Mouse (Mus musculus): ENCODE results near the gene Timm17b. TPM values are rescaled to one million over a fixed set of nuclear protein-coding genes. Genes with fewer than 3 reads are reported as not detected.

Timm17b gene
- 159 and 172 TPM in 2 replicates for polyA plus RNA-seq (2014; fragmentation: Nextera tagmentation; extraction: Ambion mirVana)

DNA sequence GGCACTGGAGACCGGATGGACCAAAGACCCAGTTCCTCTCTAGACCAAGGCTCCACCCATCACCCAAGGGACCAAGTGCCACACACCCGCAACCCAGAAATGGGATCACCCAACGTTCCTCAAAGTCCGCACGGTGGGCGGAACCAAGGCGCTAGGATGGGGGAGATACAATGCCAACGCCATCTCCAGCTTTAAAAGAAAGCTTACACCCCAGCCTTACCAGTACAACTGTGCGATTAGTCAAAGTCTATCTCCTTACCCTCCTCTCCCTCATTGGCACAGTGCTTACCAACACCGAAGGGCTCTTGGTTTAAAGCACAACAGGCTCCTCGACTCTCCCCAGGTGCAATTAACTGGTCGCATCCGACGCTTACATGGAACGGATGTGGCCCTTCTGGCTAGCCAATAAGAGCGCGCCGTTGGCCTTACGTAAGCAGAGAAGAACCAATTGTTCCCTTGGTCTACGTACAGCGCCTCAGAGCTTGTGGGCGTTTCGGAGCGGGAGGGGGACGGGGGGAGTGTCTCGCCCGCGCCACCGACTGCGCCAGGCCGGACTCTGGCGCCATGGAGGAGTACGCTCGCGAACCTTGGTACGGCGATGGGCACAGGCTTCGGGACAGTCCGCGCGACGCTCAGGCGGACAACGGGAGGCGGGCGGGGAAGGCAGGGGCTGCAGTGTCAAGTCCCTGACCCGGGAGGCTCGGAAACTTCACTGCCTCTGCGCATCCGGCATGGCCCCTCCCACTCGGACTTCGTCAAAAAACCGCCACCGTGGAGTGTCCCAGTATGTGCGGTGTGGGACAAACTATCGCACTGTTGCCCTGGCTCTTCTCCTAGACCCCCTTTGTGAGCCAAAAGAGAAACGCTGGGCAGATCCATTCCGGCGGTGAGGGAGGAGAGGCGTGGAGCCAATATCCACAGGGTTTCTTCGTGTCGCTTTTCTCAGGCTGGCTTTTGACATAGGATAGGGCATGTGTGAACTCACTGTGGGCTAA, at the start of gene Timm17b, which contains the start of gene Pqbp1:
Gene Timm17b, plus strand, starts transcription at position 478 of the 995 bp plus-strand sequence.
Gene Pqbp1, minus strand, starts transcription at position 390 of the 995 bp plus-strand sequence.
- H3K27ac ChIP-seq (ENCODE audit: low read length) = peak within 1 kb of the TSS; percentile 71; the same call in 1 of the 2 replicates
- H3K9ac ChIP-seq (replicated peaks; ENCODE audit: low read depth, low read length) = peak within 1 kb of the TSS; percentile 53
- 13% methylated on average over 62 of the region's 62 CpGs for WGBS
- H3K4me2 ChIP-seq (replicated peaks; ENCODE audit: low read depth, low read length) = peak within 1 kb of the TSS; percentile 45
- H3K9me3 ChIP-seq (ENCODE audit: control insufficient read depth, low read depth, low read length) = no peaks in the 10 kb centered on the region
- no peaks in the 10 kb centered on the region for H3K27me3 ChIP-seq (ENCODE audit: control insufficient read depth, insufficient read depth, low read length)
- H3K36me3 ChIP-seq (ENCODE audit: control insufficient read depth, insufficient read depth, low read length) = no peaks in the 10 kb centered on the region; the same call in 1 of the 2 replicates
- peak; percentile 99 for ATAC-seq (ENCODE audit: insufficient number of reproducible peaks, insufficient read depth, low FRiP score, low read depth)
- H3K4me1 ChIP-seq (ENCODE audit: control insufficient read depth, insufficient read depth, low read length) = no peaks in the 10 kb centered on the region
- peak within 1 kb of the TSS; percentile 51 for H3K4me3 ChIP-seq (ENCODE audit: low read depth, low read length)

DNA sequence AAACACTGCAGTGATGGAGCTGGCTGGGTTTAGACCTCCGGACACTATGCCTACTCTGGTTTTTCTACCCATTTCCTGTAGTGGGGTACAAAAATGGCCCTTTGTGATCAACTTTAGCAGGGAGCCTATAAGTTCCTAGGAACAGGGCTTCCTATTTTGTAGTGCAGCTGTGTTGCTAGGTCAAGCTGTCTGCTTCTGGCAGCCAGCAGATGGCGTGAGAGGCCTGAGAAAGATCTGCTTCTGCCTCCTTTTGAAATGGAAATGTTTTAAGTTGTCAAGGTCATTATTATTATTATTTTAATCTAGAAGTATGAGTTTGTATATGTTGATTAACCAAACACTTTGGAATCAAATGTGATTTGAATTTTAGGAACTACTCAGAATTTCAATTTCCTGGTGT, 44.6 kb upstream of the Timm17b start:
- Histone ChIP-seq H3K9ac (replicated peaks; ENCODE audit: low read depth, low read length) (no peak overlapping the region), H3K4me3 (ENCODE audit: low read depth, low read length) (no peak overlapping the region), H3K9me3 (ENCODE audit: control insufficient read depth, low read depth, low read length) (no peaks in the 10 kb centered on the region), H3K27ac (ENCODE audit: low read length) (no peak overlapping the region), H3K4me2 (replicated peaks; ENCODE audit: low read depth, low read length) (no peak overlapping the region), H3K36me3 (ENCODE audit: control insufficient read depth, insufficient read depth, low read length) (0 out of 2 replicates have a peak, but pooled peaks cover 2% of the 10 kb centered on the region), H3K27me3 (ENCODE audit: control insufficient read depth, insufficient read depth, low read length) (no peaks in the 10 kb centered on the region), H3K4me1 (ENCODE audit: control insufficient read depth, insufficient read depth, low read length) (no peaks in the 10 kb centered on the region)
- no peak for ATAC-seq (ENCODE audit: insufficient number of reproducible peaks, insufficient read depth, low FRiP score, low read depth)
- 36% methylated on average over 2 of the region's 2 CpGs for WGBS

- no peak overlapping the region for H3K4me3 ChIP-seq (ENCODE audit: low read depth, low read length)
- no peak overlapping the region for H3K27ac ChIP-seq (ENCODE audit: low read length)
- ATAC-seq (ENCODE audit: insufficient number of reproducible peaks, insufficient read depth, low FRiP score, low read depth) = no peak
- H3K4me2 ChIP-seq (replicated peaks; ENCODE audit: low read depth, low read length) = no peak overlapping the region
- H3K36me3 ChIP-seq (ENCODE audit: control insufficient read depth, insufficient read depth, low read length) = no peaks in the 10 kb centered on the region
- WGBS = 80% methylated on average over 3 of the region's 3 CpGs
- H3K27me3 ChIP-seq (ENCODE audit: control insufficient read depth, insufficient read depth, low read length) = no peaks in the 10 kb centered on the region
- H3K9me3 ChIP-seq (ENCODE audit: control insufficient read depth, low read depth, low read length) = no peaks in the 10 kb centered on the region
- no peaks in the 10 kb centered on the region for H3K4me1 ChIP-seq (ENCODE audit: control insufficient read depth, insufficient read depth, low read length)
- no peak overlapping the region for H3K9ac ChIP-seq (replicated peaks; ENCODE audit: low read depth, low read length)
Measured at GRCm38 (mm10) chrX:7859191-7859753, 39.9 kb upstream of the Timm17b start.

- H3K4me3 ChIP-seq (ENCODE audit: low read depth, low read length) = no peak overlapping the region
- WGBS = 83% methylated on average over 1 of the region's 1 CpGs
Measured at GRCm38 (mm10) chrX:7863181-7863580, 36.0 kb upstream of the Timm17b start.

DNA sequence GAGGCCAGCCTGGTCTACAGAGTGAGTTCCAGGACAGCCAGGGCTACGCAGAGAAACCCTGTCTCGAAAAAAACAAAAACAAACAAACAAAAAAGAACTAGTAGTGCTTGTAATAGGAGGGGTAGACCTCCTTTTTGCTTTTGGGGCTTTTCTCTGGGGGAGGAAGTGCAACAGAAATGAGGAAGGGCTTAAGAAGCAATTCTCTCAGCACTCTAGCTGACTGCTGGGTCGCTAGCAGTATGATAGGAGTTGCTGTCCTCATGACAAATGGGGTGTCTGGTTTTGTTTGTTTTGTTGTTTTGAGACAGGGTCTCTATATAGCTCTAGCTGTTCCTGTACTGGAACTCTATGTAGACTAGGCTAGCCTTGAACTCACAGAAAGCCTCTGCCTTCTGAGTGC, 34.6 kb upstream of the Timm17b start:
- no peak overlapping the region for H3K27ac ChIP-seq (ENCODE audit: low read length)
- H3K27me3 ChIP-seq (ENCODE audit: control insufficient read depth, insufficient read depth, low read length) = no peaks in the 10 kb centered on the region
- no peak overlapping the region for H3K9ac ChIP-seq (replicated peaks; ENCODE audit: low read depth, low read length)
- no peak for ATAC-seq (ENCODE audit: insufficient number of reproducible peaks, insufficient read depth, low FRiP score, low read depth)
- 76% methylated on average over 3 of the region's 3 CpGs for WGBS
- no peak overlapping the region for H3K4me3 ChIP-seq (ENCODE audit: low read depth, low read length)
- no peaks in the 10 kb centered on the region for H3K9me3 ChIP-seq (ENCODE audit: control insufficient read depth, low read depth, low read length)
- no peak overlapping the region for H3K4me2 ChIP-seq (replicated peaks; ENCODE audit: low read depth, low read length)
- H3K4me1 ChIP-seq (ENCODE audit: control insufficient read depth, insufficient read depth, low read length) = no peaks in the 10 kb centered on the region
- peaks cover 6% of the 10 kb centered on the region for H3K36me3 ChIP-seq (ENCODE audit: control insufficient read depth, insufficient read depth, low read length)

More at GRCm38 (mm10) chrX:7863181-7863580, 36.0 kb upstream of the Timm17b start:
- Histone ChIP-seq H3K27ac (ENCODE audit: low read length) (no peak overlapping the region), H3K9ac (replicated peaks; ENCODE audit: low read depth, low read length) (no peak overlapping the region), H3K4me1 (ENCODE audit: control insufficient read depth, insufficient read depth, low read length) (no peaks in the 10 kb centered on the region), H3K9me3 (ENCODE audit: control insufficient read depth, low read depth, low read length) (no peaks in the 10 kb centered on the region), H3K27me3 (ENCODE audit: control insufficient read depth, insufficient read depth, low read length) (no peaks in the 10 kb centered on the region), H3K4me2 (replicated peaks; ENCODE audit: low read depth, low read length) (no peak overlapping the region), H3K36me3 (ENCODE audit: control insufficient read depth, insufficient read depth, low read length) (peaks cover 6% of the 10 kb centered on the region)
- ATAC-seq (ENCODE audit: insufficient number of reproducible peaks, insufficient read depth, low FRiP score, low read depth) = no peak

DNA sequence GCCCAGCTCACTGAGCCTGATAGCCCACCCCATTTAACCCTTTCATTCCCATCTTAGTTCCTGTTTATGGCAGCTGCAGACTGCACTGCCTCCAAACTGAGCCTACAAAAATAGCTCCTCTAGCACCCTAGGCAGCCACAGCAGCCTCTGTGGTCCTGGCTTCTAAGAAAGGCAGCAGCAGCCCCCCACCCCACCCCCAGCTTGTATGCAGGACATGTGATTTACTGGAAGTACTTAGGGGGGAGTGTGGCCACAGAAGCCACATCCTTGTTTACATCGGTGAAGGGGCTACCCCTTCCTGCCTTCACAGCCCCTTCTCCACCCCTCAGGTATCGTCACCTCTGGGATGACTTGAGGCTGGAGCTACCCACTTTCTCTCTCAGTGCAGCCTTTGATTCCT, 33.8 kb upstream of the Timm17b start:
- no peaks in the 10 kb centered on the region for H3K27me3 ChIP-seq (ENCODE audit: control insufficient read depth, insufficient read depth, low read length)
- H3K36me3 ChIP-seq (ENCODE audit: control insufficient read depth, insufficient read depth, low read length) = peaks cover 6% of the 10 kb centered on the region
- no peak for ATAC-seq (ENCODE audit: insufficient number of reproducible peaks, insufficient read depth, low FRiP score, low read depth)
- H3K4me2 ChIP-seq (replicated peaks; ENCODE audit: low read depth, low read length) = no peak overlapping the region
- no peak overlapping the region for H3K9ac ChIP-seq (replicated peaks; ENCODE audit: low read depth, low read length)
- WGBS = 78% methylated on average over 2 of the region's 2 CpGs
- H3K27ac ChIP-seq (ENCODE audit: low read length) = no peak overlapping the region
- H3K9me3 ChIP-seq (ENCODE audit: control insufficient read depth, low read depth, low read length) = no peaks in the 10 kb centered on the region
- H3K4me3 ChIP-seq (ENCODE audit: low read depth, low read length) = no peak overlapping the region
- no peaks in the 10 kb centered on the region for H3K4me1 ChIP-seq (ENCODE audit: control insufficient read depth, insufficient read depth, low read length)

DNA sequence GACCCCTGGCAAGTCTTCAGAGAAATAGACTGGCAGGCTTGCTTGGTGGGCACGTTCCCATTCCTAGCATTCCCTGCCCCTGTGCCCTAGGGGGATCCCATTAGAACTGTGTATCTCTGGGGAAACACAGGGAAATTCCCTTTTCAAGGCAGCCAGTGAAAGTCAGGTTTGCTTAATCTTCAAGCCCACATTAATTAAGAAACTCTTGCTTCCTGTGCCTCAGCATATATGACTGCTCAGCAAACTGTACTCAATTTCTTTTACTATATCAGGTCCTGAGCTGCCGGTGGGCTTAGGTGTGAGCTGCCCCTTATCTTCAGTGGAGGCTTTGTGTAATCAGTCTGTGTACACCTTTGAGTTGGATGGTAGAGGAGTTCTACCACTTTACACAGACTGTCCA, 33.4 kb upstream of the Timm17b start:
- H3K9me3 ChIP-seq (ENCODE audit: control insufficient read depth, low read depth, low read length) = no peaks in the 10 kb centered on the region
- H3K4me3 ChIP-seq (ENCODE audit: low read depth, low read length) = no peak overlapping the region
- no peak overlapping the region for H3K4me2 ChIP-seq (replicated peaks; ENCODE audit: low read depth, low read length)
- peaks cover 6% of the 10 kb centered on the region for H3K36me3 ChIP-seq (ENCODE audit: control insufficient read depth, insufficient read depth, low read length)
- H3K27me3 ChIP-seq (ENCODE audit: control insufficient read depth, insufficient read depth, low read length) = no peaks in the 10 kb centered on the region
- no peaks in the 10 kb centered on the region for H3K4me1 ChIP-seq (ENCODE audit: control insufficient read depth, insufficient read depth, low read length)
- peak; percentile 37; the same call in 1 of the 2 replicates for ATAC-seq (ENCODE audit: insufficient number of reproducible peaks, insufficient read depth, low FRiP score, low read depth)
- 49% methylated on average over 2 of the region's 2 CpGs for WGBS
- H3K9ac ChIP-seq (replicated peaks; ENCODE audit: low read depth, low read length) = no peak overlapping the region
- H3K27ac ChIP-seq (ENCODE audit: low read length) = no peak overlapping the region

GRCm38 (mm10) chrX:7867141-7867540, 32.0 kb upstream of the Timm17b start:
- no peaks in the 10 kb centered on the region for H3K9me3 ChIP-seq (ENCODE audit: control insufficient read depth, low read depth, low read length)
- no peak overlapping the region for H3K4me2 ChIP-seq (replicated peaks; ENCODE audit: low read depth, low read length)
- no peak overlapping the region for H3K4me3 ChIP-seq (ENCODE audit: low read depth, low read length)
- ATAC-seq (ENCODE audit: insufficient number of reproducible peaks, insufficient read depth, low FRiP score, low read depth) = no peak
- H3K27me3 ChIP-seq (ENCODE audit: control insufficient read depth, insufficient read depth, low read length) = no peaks in the 10 kb centered on the region
- no peak overlapping the region for H3K9ac ChIP-seq (replicated peaks; ENCODE audit: low read depth, low read length)
- no peak overlapping the region for H3K27ac ChIP-seq (ENCODE audit: low read length)
- H3K36me3 ChIP-seq (ENCODE audit: control insufficient read depth, insufficient read depth, low read length) = peaks cover 6% of the 10 kb centered on the region
- no peaks in the 10 kb centered on the region for H3K4me1 ChIP-seq (ENCODE audit: control insufficient read depth, insufficient read depth, low read length)
- 91% methylated on average over 1 of the region's 1 CpGs for WGBS

Measured in stomach, embryonic 14.5 days (tissue).